Mouse (Mus musculus) activated CD4-positive, CD25-positive, alpha-beta regulatory T cell, adult 9 weeks (primary cell): ENCODE results near the gene Tbxas1. TPM values are rescaled to one million over a fixed set of nuclear protein-coding genes. Genes with fewer than 3 reads are reported as not detected.

Source experiments
- polyA plus RNA-seq: library from polyadenylated mRNA; unstranded; fragments of 100-300 nt; shearing (Covaris generic); gene quantifications from one replicate; pipeline ENCODE4 v1.2.1, GENCODE M21; 2017

Gene Tbxas1
- polyA plus RNA-seq = 1.0 TPM

DNA sequence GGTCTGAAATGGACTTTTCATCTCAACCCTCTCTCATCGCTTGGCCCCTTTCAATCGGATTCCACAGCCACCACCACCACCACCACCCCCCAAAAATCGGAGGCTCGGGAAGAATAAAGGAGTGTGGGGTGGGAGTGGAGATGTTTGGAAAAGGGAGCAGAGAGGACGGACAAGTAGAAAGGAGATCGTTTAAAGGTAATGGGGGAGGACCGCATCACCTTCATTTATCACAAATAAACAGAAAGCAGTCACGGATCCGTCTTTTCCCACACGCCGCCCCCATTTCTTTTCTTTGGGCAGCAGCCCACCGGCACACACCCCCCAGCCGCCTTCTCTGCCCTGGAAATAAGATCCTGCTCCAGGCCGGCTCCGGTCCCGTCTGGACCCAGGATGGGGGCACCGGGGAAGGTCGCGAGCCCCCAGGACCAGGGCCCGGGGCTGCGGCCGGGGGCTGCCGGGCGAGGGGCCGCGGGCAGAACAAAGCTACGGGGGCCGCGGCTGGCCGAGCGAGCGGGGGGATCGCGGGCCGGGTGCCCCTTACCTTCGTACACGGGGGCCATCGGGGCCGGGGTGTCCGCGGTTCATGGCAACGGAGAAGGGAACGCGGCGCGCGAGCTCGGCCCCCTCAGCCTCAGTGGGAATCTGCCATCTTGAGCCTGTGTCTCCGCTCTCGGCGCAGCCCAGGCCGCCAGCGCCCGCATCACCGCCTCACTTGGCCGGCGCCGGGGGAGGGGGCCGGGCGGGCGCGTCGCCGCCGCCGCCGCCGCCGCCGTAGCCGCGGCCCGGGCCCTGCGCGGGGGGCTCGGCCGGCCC, at the start of gene Tbxas1:
TSS of gene Tbxas1 (plus strand) at position 147 of the 813 bp plus-strand sequence.

DNA sequence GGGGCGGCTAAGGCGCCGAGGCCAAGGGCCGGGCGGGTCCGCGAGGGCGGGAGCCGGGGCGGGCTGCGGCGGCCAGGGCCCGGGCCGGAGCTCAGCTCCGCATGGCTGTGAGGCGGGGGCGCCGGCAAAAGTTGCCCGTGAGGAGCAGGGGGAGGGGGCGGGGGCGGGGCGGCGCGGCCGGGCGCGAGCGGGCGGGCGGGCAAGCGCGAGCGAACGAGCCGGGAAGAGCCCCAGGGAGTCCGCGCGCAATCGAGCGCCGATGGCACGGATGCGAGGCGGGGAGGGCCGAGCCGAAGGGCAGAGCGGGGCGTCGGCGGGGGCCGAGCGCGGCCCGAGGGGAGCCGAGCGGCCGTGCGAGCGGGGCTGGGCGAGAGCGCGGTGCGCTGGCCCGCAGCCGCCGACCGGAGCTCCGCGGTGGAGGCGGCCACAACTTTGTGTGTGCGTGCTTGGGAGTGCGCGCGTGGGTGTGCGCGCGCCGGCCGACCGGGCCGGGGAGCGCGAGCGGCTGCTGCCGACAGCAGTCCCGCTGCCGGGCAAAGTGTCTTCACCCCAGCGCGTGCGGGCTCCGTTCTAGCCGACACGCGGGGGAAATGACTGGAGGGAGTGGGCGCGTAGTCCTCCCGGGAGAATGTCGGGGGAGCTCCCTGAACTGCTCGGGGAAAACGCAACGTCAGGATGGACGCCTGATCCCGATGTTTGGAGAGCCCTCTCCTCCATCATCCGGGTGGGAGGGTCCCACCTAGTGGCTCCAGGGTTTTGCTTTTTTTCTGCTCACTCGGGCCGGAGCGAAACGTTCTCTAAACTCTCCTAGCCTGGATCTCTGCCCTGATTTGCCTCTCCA, 1.1 kb downstream of the Tbxas1 start, which contains the start of gene Hipk2:
TSS of gene Hipk2 (minus strand) at position 95 of the 841 bp plus-strand sequence.

DNA sequence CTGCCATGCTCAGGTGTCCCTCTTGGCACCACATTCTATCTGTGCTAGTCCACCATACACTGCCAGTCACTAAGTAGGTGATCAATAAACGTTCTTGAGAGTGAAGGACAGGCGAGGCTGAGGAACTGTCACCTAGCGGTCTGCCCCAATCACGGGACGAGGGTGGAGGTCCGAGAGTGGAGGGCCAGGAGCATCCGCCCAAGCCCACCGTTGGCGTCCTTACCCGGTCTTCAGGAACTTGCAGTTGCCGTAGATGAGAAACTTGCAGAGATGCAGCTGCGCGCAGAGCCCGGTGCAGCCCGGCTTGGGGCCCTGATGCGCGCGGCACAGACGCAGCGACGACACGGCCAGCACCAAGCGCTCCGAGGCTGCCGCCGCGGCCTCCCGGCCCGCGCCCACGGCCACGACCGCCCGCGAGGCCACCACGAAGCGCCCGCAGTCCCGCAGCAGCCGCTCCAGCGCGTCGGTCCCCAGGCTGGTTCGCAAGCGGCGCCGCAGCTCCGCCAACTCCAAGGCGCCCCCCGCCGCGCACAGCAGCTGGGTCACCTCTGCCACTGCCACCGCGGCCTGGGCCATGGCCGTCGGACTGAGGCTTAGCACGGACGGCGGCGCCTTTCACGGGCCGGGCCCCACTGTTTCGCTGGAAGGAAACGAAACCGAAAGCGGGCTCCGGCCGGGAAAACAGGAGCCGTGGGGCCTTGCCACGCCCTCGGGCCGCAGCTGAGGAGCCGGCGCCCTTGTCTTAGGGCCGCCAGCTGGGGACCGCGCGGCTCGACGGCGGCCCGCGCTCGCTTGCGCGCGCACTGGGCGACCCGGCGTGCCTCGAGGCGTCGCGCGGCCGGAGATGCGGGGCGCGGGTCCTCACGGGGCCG, 242.6 kb downstream of the Tbxas1 start, which contains the start of gene Parp12:
TSS of gene Parp12 (minus strand) at position 766 of the 872 bp plus-strand sequence.

Other genes with a start within 250 kb of the Tbxas1 start
- not detected for gene Klrg2, start 238.2 kb upstream of the Tbxas1 start, polyA plus RNA-seq
- 0.38 TPM for gene Clec2l, start 212.3 kb upstream of the Tbxas1 start, polyA plus RNA-seq
- gene Hipk2, start 761 bp downstream of the Tbxas1 start, polyA plus RNA-seq = 14.5 TPM
- gene Parp12, start 242.9 kb downstream of the Tbxas1 start, polyA plus RNA-seq = 1.8 TPM